ENCODE assay signal across 9 mouse cellular contexts in the genomic region with DNA sequence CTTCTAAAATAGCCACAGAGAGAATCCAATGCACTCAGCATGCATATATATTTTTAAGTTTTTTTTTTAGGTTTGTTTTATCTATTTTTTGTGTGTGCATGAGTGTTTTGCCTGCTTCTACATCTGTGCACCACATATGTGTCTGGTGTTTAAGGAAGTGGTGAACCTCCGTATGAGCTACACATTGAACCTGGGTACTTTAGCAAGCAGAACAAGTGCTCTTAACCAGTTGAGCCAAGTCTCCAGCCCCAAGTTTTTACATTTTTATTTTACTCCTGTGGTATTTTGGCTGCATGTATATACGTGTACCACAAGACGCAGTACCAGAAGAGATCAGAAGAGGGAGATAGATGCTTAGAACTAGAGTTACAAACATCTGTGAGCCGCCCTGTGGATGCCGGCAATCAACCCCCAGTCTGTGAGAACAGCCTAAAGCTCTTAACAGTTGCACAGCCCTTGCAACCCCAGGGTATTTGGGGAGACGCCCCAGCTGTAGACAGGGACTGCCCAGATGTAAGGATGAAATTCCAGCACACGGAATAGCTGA. TPM values are rescaled to one million over a fixed set of nuclear protein-coding genes. Genes with fewer than 3 reads are reported as not detected.
DNase-seq lines count a peak whose midpoint lies in the region; ATAC-seq lines count a peak whose summit lies in the region.
"Had no signal": no experiment of that assay in that cellular context is flagged by ENCODE, and none has a peak within 500 bp of the region (broad histone marks: within the 10 kb centered on the region; RNA-seq: fewer than 3 reads in every experiment).

No protein-coding gene starts in this region.

- 20% methylated on average over 7 of the region's 7 CpGs for WGBS in forebrain, embryonic 11.5 days
- WGBS in lung, embryonic 15.5 days: 15% methylated on average over 7 of the region's 7 CpGs

- peak; percentile 91 for DNase-seq in heart, adult 11 months
- DNase-seq in heart, postnatal 4 days: no peak
- peak; percentile 35 for DNase-seq in Muller cell, postnatal 12 days (ENCODE audit: inconsistent ontology term)
- DNase-seq in forebrain, embryonic 11.5 days (ENCODE audit: low spot score): peak; percentile 61
- DNase-seq in induced T-regulatory cell, adult 2 months (ENCODE audit: low read depth): peak; percentile 94
- DNase-seq in thymus, postnatal 10 days (ENCODE audit: low spot score in 2 of 2): peak; percentile 27 to 79
- no peak for DNase-seq in adrenal gland, adult 18-20 months (ENCODE audit: low spot score in 2 of 2)

- H3K9ac ChIP-seq in forebrain, embryonic 11.5 days (ENCODE audit: low read length): no peak overlapping the region
- H3K9ac ChIP-seq in lung, embryonic 15.5 days: no peak overlapping the region
- H3K9ac ChIP-seq: neural tube, embryonic 12.5 days had no signal

- no peak overlapping the region for H3K4me3 ChIP-seq in forebrain, embryonic 11.5 days (ENCODE audit: low read depth, low read length)
- no peak overlapping the region for H3K4me3 ChIP-seq in lung, embryonic 15.5 days

- H3K4me2 ChIP-seq in forebrain, embryonic 11.5 days (ENCODE audit: low read depth, low read length, severe bottlenecking): no peak overlapping the region
- H3K4me2 ChIP-seq in lung, embryonic 15.5 days: peak overlapping the region; percentile 51; the same call in 1 of the 2 replicates

- no peak overlapping the region for H3K27ac ChIP-seq in forebrain, embryonic 11.5 days (ENCODE audit: low read depth, low read length)
- H3K27ac ChIP-seq in lung, embryonic 15.5 days: no peak overlapping the region
- H3K27ac ChIP-seq: neural tube, embryonic 12.5 days had no signal

- no peaks in the 10 kb centered on the region for H3K36me3 ChIP-seq in forebrain, embryonic 11.5 days (ENCODE audit: control insufficient read depth, insufficient read depth, low read length)
- no peaks in the 10 kb centered on the region for H3K36me3 ChIP-seq in lung, embryonic 15.5 days
- H3K36me3 ChIP-seq: neural tube, embryonic 12.5 days had no signal

- 0 out of 2 replicates have a peak, but pooled peaks cover 2% of the 10 kb centered on the region for H3K27me3 ChIP-seq in forebrain, embryonic 11.5 days (ENCODE audit: control insufficient read depth, insufficient read depth, low read length)
- peaks cover 3% of the 10 kb centered on the region; the same call in 1 of the 2 replicates for H3K27me3 ChIP-seq in lung, embryonic 15.5 days
- H3K27me3 ChIP-seq: neural tube, embryonic 12.5 days had no signal

- H3K9me3 ChIP-seq in forebrain, embryonic 11.5 days (ENCODE audit: control insufficient read depth, low read length): no peaks in the 10 kb centered on the region
- peaks cover 3% of the 10 kb centered on the region; the same call in 1 of the 2 replicates for H3K9me3 ChIP-seq in lung, embryonic 15.5 days
- H3K9me3 ChIP-seq: neural tube, embryonic 12.5 days had no signal

- H3K4me1 ChIP-seq in forebrain, embryonic 11.5 days (replicated peaks; ENCODE audit: control insufficient read depth, insufficient read depth, low read length): peaks cover 2% of the 10 kb centered on the region; the same call in 1 of the 2 replicates
- peaks cover 9% of the 10 kb centered on the region for H3K4me1 ChIP-seq in lung, embryonic 15.5 days

- peak; percentile 15; the same call in 1 of the 2 replicates for ATAC-seq in forebrain, embryonic 11.5 days (replicated peaks; ENCODE audit: low FRiP score)
- ATAC-seq in lung, embryonic 15.5 days (ENCODE audit: borderline replicate concordance, extremely low read depth, low FRiP score, low TSS enrichment): no peak

RNA-seq across cellular contexts. Expression of a gene that starts 17.7 kb away (rescaled TPM):
- 10 to 100 TPM; 33.7 to 37.7 TPM for total RNA-seq in heart, postnatal 4 days (2021)
- 35.9 and 41.3 TPM in 2 replicates for polyA plus RNA-seq in forebrain, embryonic 11.5 days (2014; fragmentation: Nextera tagmentation; extraction: Ambion mirVana)
- 65.5 and 68.3 TPM in 2 replicates for polyA plus RNA-seq in lung, embryonic 15.5 days (2015; fragmentation: Nextera tagmentation; extraction: Ambion mirVana)
- 10 to 100 TPM; 44.9 to 51.2 TPM for total RNA-seq in adrenal gland, adult 18-20 months (2021)

RNA-seq across cellular contexts. Expression of a gene that starts 26.8 kb away (rescaled TPM):
- under 1 TPM; 0.17 to 0.29 TPM for total RNA-seq in heart, postnatal 4 days (2021)
- polyA plus RNA-seq in forebrain, embryonic 11.5 days (2014; fragmentation: Nextera tagmentation; extraction: Ambion mirVana): 0.09 and 0.11 TPM in 2 replicates
- 0.10 and 0.15 TPM in 2 replicates for polyA plus RNA-seq in lung, embryonic 15.5 days (2015; fragmentation: Nextera tagmentation; extraction: Ambion mirVana)
- 1 to 10 TPM in 1 of 2 experiments, under 1 TPM in 1; 0.50 to 1.0 TPM for total RNA-seq in adrenal gland, adult 18-20 months (2021)

RNA-seq across cellular contexts. Expression of a gene that starts 43.6 kb away (rescaled TPM):
- 10 to 100 TPM; 53.1 to 59.1 TPM for total RNA-seq in heart, postnatal 4 days (2021)
- polyA plus RNA-seq in forebrain, embryonic 11.5 days (2014; fragmentation: Nextera tagmentation; extraction: Ambion mirVana): 55.7 and 57.9 TPM in 2 replicates
- 38.4 and 42.8 TPM in 2 replicates for polyA plus RNA-seq in lung, embryonic 15.5 days (2015; fragmentation: Nextera tagmentation; extraction: Ambion mirVana)
- 10 to 100 TPM; 39.9 to 52.6 TPM for total RNA-seq in adrenal gland, adult 18-20 months (2021)

RNA-seq across cellular contexts. Expression of a gene that starts 55.9 kb away (rescaled TPM):
- 10 to 100 TPM; 18.7 to 21.1 TPM for total RNA-seq in heart, postnatal 4 days (2021)
- polyA plus RNA-seq in forebrain, embryonic 11.5 days (2014; fragmentation: Nextera tagmentation; extraction: Ambion mirVana): 7.0 and 8.4 TPM in 2 replicates
- 8.6 and 9.3 TPM in 2 replicates for polyA plus RNA-seq in lung, embryonic 15.5 days (2015; fragmentation: Nextera tagmentation; extraction: Ambion mirVana)
- 10 to 100 TPM in 1 of 2 experiments, 1 to 10 TPM in 1; 6.2 to 13.3 TPM for total RNA-seq in adrenal gland, adult 18-20 months (2021)

Comparison
In these comparisons a context has a peak if more than half of its experiments do, and no peak if none do; other contexts are left out.
1. DNase-seq: peak in heart, adult 11 months (single experiment), Muller cell, postnatal 12 days (single experiment), forebrain, embryonic 11.5 days (single experiment), induced T-regulatory cell, adult 2 months (single experiment) and thymus, postnatal 10 days (2 of 2); none in heart, postnatal 4 days (single experiment) and adrenal gland, adult 18-20 months (0 of 2).